Mouse (Mus musculus): ENCODE measurements around the gene Astn2. TPM values are rescaled to one million over a fixed set of nuclear protein-coding genes. Genes with fewer than 3 reads are reported as not detected.
A peak's percentile ranks its signal among the peaks of the same experiment; 100 is the strongest.

Gene Astn2
- polyA plus RNA-seq, 1 experiment from 2014 or later = 1.2 TPM

- Histone ChIP-seq H3K4me3 (ENCODE audit: low read depth, low read length) (no peak overlapping the region), H3K36me3 (ENCODE audit: control insufficient read depth, insufficient read depth, low read length) (no peaks in the 10 kb centered on the region), H3K4me2 (replicated peaks; ENCODE audit: low read depth, low read length) (no peak overlapping the region), H3K27ac (ENCODE audit: low read depth, low read length) (no peak overlapping the region), H3K27me3 (ENCODE audit: control insufficient read depth, insufficient read depth, low read length) (no peaks in the 10 kb centered on the region), H3K9ac (ENCODE audit: low read depth, low read length) (no peak overlapping the region), H3K4me1 (replicated peaks; ENCODE audit: control insufficient read depth, insufficient read depth, low read length) (no peaks in the 10 kb centered on the region), H3K9me3 (ENCODE audit: control insufficient read depth, low read length) (no peaks in the 10 kb centered on the region)
- WGBS = 80% methylated on average over 3 of the region's 3 CpGs
- no peak for DNase-seq (ENCODE audit: low spot score)
- peak; percentile 58 for ATAC-seq (ENCODE audit: low FRiP score)
These were observed 171.6 kb downstream of the Astn2 start for GRCm38 (mm10) chr4:66232799-66233198.

- DNase-seq (ENCODE audit: low spot score) (peak; percentile 31), ATAC-seq (ENCODE audit: low FRiP score) (peak; percentile 83)
- no peak overlapping the region for H3K9ac ChIP-seq (ENCODE audit: low read depth, low read length)
- H3K4me1 ChIP-seq (replicated peaks; ENCODE audit: control insufficient read depth, insufficient read depth, low read length) = no peaks in the 10 kb centered on the region
- no peaks in the 10 kb centered on the region for H3K36me3 ChIP-seq (ENCODE audit: control insufficient read depth, insufficient read depth, low read length)
- no peak overlapping the region for H3K4me2 ChIP-seq (replicated peaks; ENCODE audit: low read depth, low read length)
- no peaks in the 10 kb centered on the region for H3K9me3 ChIP-seq (ENCODE audit: control insufficient read depth, low read length)
- no peak overlapping the region for H3K4me3 ChIP-seq (ENCODE audit: low read depth, low read length)
- H3K27ac ChIP-seq (ENCODE audit: low read depth, low read length) = no peak overlapping the region
- 44% methylated on average over 2 of the region's 2 CpGs for WGBS
- no peaks in the 10 kb centered on the region for H3K27me3 ChIP-seq (ENCODE audit: control insufficient read depth, insufficient read depth, low read length)
These were observed 172.1 kb downstream of the Astn2 start for GRCm38 (mm10) chr4:66232350-66232749.

- Histone ChIP-seq H3K27ac (ENCODE audit: low read depth, low read length) (no peak overlapping the region), H3K4me3 (ENCODE audit: low read depth, low read length) (no peak overlapping the region), H3K27me3 (ENCODE audit: control insufficient read depth, insufficient read depth, low read length) (no peaks in the 10 kb centered on the region), H3K36me3 (ENCODE audit: control insufficient read depth, insufficient read depth, low read length) (no peaks in the 10 kb centered on the region), H3K4me1 (replicated peaks; ENCODE audit: control insufficient read depth, insufficient read depth, low read length) (no peaks in the 10 kb centered on the region), H3K9ac (ENCODE audit: low read depth, low read length) (no peak overlapping the region), H3K9me3 (ENCODE audit: control insufficient read depth, low read length) (no peaks in the 10 kb centered on the region), H3K4me2 (replicated peaks; ENCODE audit: low read depth, low read length) (no peak overlapping the region)
- WGBS = 89% methylated on average over 4 of the region's 4 CpGs
- DNase-seq (ENCODE audit: low spot score) (no peak), ATAC-seq (ENCODE audit: low FRiP score) (no peak)
These were observed 173.7 kb downstream of the Astn2 start for GRCm38 (mm10) chr4:66230735-66231134.

GRCm38 (mm10) chr4:66222602-66223317 lies 181.7 kb downstream of the Astn2 start:
- ATAC-seq (ENCODE audit: low FRiP score) = no peak
- no peaks in the 10 kb centered on the region for H3K36me3 ChIP-seq (ENCODE audit: control insufficient read depth, insufficient read depth, low read length)
- WGBS = 90% methylated on average over 9 of the region's 9 CpGs

GRCm38 (mm10) chr4:66215170-66215618 lies 189.2 kb downstream of the Astn2 start:
- H3K9me3 ChIP-seq (ENCODE audit: control insufficient read depth, low read length) = no peaks in the 10 kb centered on the region
- no peak for DNase-seq (ENCODE audit: low spot score)
- no peak overlapping the region for H3K4me2 ChIP-seq (replicated peaks; ENCODE audit: low read depth, low read length)
- ATAC-seq (ENCODE audit: low FRiP score) = 0 out of 2 replicates have a peak, but pooled peaks have one; percentile 22
- no peak overlapping the region for H3K9ac ChIP-seq (ENCODE audit: low read depth, low read length)
- no peak overlapping the region for H3K27ac ChIP-seq (ENCODE audit: low read depth, low read length)
- no peaks in the 10 kb centered on the region for H3K36me3 ChIP-seq (ENCODE audit: control insufficient read depth, insufficient read depth, low read length)
- 61% methylated on average over 9 of the region's 9 CpGs for WGBS
- no peak overlapping the region for H3K4me3 ChIP-seq (ENCODE audit: low read depth, low read length)
- H3K27me3 ChIP-seq (ENCODE audit: control insufficient read depth, insufficient read depth, low read length) = no peaks in the 10 kb centered on the region
- no peaks in the 10 kb centered on the region for H3K4me1 ChIP-seq (replicated peaks; ENCODE audit: control insufficient read depth, insufficient read depth, low read length)

More at GRCm38 (mm10) chr4:66222602-66223317, 181.7 kb downstream of the Astn2 start:
- no peak overlapping the region for H3K4me3 ChIP-seq (ENCODE audit: low read depth, low read length)
- no peak overlapping the region for H3K9ac ChIP-seq (ENCODE audit: low read depth, low read length)
- no peak overlapping the region for H3K27ac ChIP-seq (ENCODE audit: low read depth, low read length)
- no peak overlapping the region for H3K4me2 ChIP-seq (replicated peaks; ENCODE audit: low read depth, low read length)
- no peaks in the 10 kb centered on the region for H3K27me3 ChIP-seq (ENCODE audit: control insufficient read depth, insufficient read depth, low read length)
- no peaks in the 10 kb centered on the region for H3K4me1 ChIP-seq (replicated peaks; ENCODE audit: control insufficient read depth, insufficient read depth, low read length)
- DNase-seq (ENCODE audit: low spot score) = no peak
- H3K9me3 ChIP-seq (ENCODE audit: control insufficient read depth, low read length) = no peaks in the 10 kb centered on the region

- WGBS = 92% methylated on average over 8 of the region's 8 CpGs
- Histone ChIP-seq H3K9me3 (ENCODE audit: control insufficient read depth, low read length) (no peaks in the 10 kb centered on the region), H3K27ac (ENCODE audit: low read depth, low read length) (no peak overlapping the region), H3K36me3 (ENCODE audit: control insufficient read depth, insufficient read depth, low read length) (no peaks in the 10 kb centered on the region), H3K4me3 (ENCODE audit: low read depth, low read length) (no peak overlapping the region), H3K27me3 (ENCODE audit: control insufficient read depth, insufficient read depth, low read length) (no peaks in the 10 kb centered on the region), H3K9ac (ENCODE audit: low read depth, low read length) (no peak overlapping the region), H3K4me1 (replicated peaks; ENCODE audit: control insufficient read depth, insufficient read depth, low read length) (no peaks in the 10 kb centered on the region), H3K4me2 (replicated peaks; ENCODE audit: low read depth, low read length) (no peak overlapping the region)
- DNase-seq (ENCODE audit: low spot score) (no peak), ATAC-seq (ENCODE audit: low FRiP score) (no peak)
These were observed 214.8 kb downstream of the Astn2 start for GRCm38 (mm10) chr4:66189636-66190035.

GRCm38 (mm10) chr4:66175887-66176533 lies 228.4 kb downstream of the Astn2 start:
- DNase-seq (ENCODE audit: low spot score) = peak; percentile 52
- peak; percentile 88 for ATAC-seq (ENCODE audit: low FRiP score)
- H3K4me1 ChIP-seq (replicated peaks; ENCODE audit: control insufficient read depth, insufficient read depth, low read length) = no peaks in the 10 kb centered on the region
- no peaks in the 10 kb centered on the region for H3K9me3 ChIP-seq (ENCODE audit: control insufficient read depth, low read length)
- no peaks in the 10 kb centered on the region for H3K27me3 ChIP-seq (ENCODE audit: control insufficient read depth, insufficient read depth, low read length)
- no peaks in the 10 kb centered on the region for H3K36me3 ChIP-seq (ENCODE audit: control insufficient read depth, insufficient read depth, low read length)
- H3K27ac ChIP-seq (ENCODE audit: low read depth, low read length) = peak overlapping the region; percentile 42; the same call in 1 of the 2 replicates
- H3K4me3 ChIP-seq (ENCODE audit: low read depth, low read length) = no peak overlapping the region
- H3K4me2 ChIP-seq (replicated peaks; ENCODE audit: low read depth, low read length) = no peak overlapping the region
- WGBS = 54% methylated on average over 14 of the region's 14 CpGs
- H3K9ac ChIP-seq (ENCODE audit: low read depth, low read length) = no peak overlapping the region

- DNase-seq (ENCODE audit: low spot score) (no peak), ATAC-seq (ENCODE audit: low FRiP score) (no peak)
- 67% methylated on average over 5 of the region's 5 CpGs for whole genome bisulfite sequencing
- Histone ChIP-seq H3K9ac (ENCODE audit: low read depth, low read length) (no peak overlapping the region), H3K36me3 (ENCODE audit: control insufficient read depth, insufficient read depth, low read length) (no peaks in the 10 kb centered on the region), H3K4me3 (ENCODE audit: low read depth, low read length) (no peak overlapping the region), H3K4me1 (replicated peaks; ENCODE audit: control insufficient read depth, insufficient read depth, low read length) (0 out of 2 replicates have a peak, but pooled peaks cover 2% of the 10 kb centered on the region), H3K27ac (ENCODE audit: low read depth, low read length) (no peak overlapping the region), H3K27me3 (ENCODE audit: control insufficient read depth, insufficient read depth, low read length) (no peaks in the 10 kb centered on the region), H3K4me2 (replicated peaks; ENCODE audit: low read depth, low read length) (no peak overlapping the region), H3K9me3 (ENCODE audit: control insufficient read depth, low read length) (no peaks in the 10 kb centered on the region)
These were observed 232.8 kb downstream of the Astn2 start for GRCm38 (mm10) chr4:66171583-66171982.

- Histone ChIP-seq H3K27ac (ENCODE audit: low read depth, low read length) (no peak overlapping the region), H3K4me2 (replicated peaks; ENCODE audit: low read depth, low read length) (no peak overlapping the region), H3K9me3 (ENCODE audit: control insufficient read depth, low read length) (no peaks in the 10 kb centered on the region), H3K4me3 (ENCODE audit: low read depth, low read length) (no peak overlapping the region), H3K27me3 (ENCODE audit: control insufficient read depth, insufficient read depth, low read length) (no peaks in the 10 kb centered on the region), H3K9ac (ENCODE audit: low read depth, low read length) (no peak overlapping the region), H3K36me3 (ENCODE audit: control insufficient read depth, insufficient read depth, low read length) (no peaks in the 10 kb centered on the region), H3K4me1 (replicated peaks; ENCODE audit: control insufficient read depth, insufficient read depth, low read length) (0 out of 2 replicates have a peak, but pooled peaks cover 2% of the 10 kb centered on the region)
- 92% methylated on average over 3 of the region's 3 CpGs for WGBS
- DNase-seq (ENCODE audit: low spot score) (no peak), ATAC-seq (ENCODE audit: low FRiP score) (no peak)
These were observed 233.6 kb downstream of the Astn2 start for GRCm38 (mm10) chr4:66170787-66171186.

All from hindbrain, embryonic 11.5 days (tissue).